Mouse (Mus musculus) C2C12 (cell line): Measurements from ENCODE around the gene Cd300lb.

ENCODE experiments used
- CTCF ChIP-seq: IDR thresholded peaks from one replicate; pipeline ENCODE4 v1.5.1; 2011; ENCODE audit not compliant: control insufficient read depth, insufficient read depth, insufficient read length
- MYOD1 ChIP-seq: IDR thresholded peaks from one replicate; pipeline ENCODE4 v1.6.1; 2011; ENCODE audit warnings: low read depth; ENCODE audit not compliant: control insufficient read depth, insufficient read length
- MYOG ChIP-seq: IDR thresholded peaks from one replicate; pipeline ENCODE4 v1.6.1; 2011; ENCODE audit not compliant: control insufficient read depth, insufficient read length; ENCODE audit errors: extremely low read depth
- USF1 ChIP-seq: IDR thresholded peaks from one replicate; pipeline ENCODE4 v1.6.1; 2011; ENCODE audit warnings: low read depth, mild to moderate bottlenecking, control low read depth, moderate library complexity

DNA sequence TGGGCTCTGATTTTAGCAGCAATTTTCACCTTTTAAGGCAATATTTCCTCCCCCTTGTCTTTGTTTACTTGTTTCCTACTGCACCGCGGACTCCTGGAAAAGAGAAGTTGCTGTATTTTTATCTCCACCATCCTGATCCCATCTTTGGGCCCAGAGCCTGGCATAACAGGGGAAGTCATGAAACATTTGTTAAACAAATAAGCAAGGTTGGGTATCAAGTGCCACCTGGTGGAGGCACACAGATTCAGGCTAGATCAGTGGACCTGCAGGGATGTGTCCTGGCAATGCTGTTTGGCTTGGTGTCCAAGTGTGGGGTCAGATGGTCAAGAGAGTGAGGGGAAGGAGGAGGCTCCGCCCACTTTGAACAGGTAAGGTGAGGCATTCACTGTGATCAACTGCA lies 57.0 kb downstream of the Cd300lb start:
- TF ChIP-seq CTCF (peak; percentile 26), USF1 (no peak), MYOD1 (no peak), MYOG (no peak)
